Mouse (Mus musculus): ENCODE results near the gene Sgo2a. TPM values are rescaled to one million over a fixed set of nuclear protein-coding genes. Genes with fewer than 3 reads are reported as not detected.
"Not testable (repeated sequence)": the region's sequence is repeated elsewhere in the genome, so short reads cannot be mapped to it uniquely, and the experiment has no call there.

Sgo2a gene
- total RNA-seq, 2 experiments from 2014 or later: 0.13 to 0.56 TPM

DNA sequence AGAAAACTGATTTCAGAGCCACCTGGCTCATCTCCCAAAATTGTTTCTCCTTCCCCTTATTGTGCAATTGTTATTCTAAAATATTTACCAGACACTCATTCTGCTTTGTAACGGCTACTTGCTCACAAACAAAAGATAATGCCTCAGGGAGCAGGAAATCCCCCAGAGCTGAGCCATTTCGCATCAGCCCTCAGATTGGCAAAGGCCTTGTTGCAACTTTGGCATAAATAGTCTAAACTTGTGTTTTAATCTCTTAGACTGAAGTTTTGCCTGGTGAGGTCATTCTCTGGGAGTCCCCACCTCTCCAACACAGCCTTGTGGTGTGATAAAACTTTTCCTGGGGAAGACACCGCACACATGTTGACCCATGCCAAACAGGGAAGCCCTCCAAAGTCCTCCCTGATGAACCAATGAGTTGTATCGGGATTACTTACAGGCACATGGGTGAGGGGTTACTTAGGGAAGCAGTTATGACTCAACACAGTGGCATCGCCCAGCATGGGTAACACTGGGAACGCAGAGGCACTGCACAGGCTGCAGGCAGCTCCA is 6.6 kb upstream of the Sgo2a start:
- peak; percentile 34 for DNase-seq
- intact Hi-C loops (cut with DNase I): no loop called here
- TF ChIP-seq CTCF (IDR thresholded peaks at IDR 0.05): no peak
- H3K4me3 ChIP-seq: no peak overlapping the region
- H3K27ac ChIP-seq: peak overlapping the region; percentile 56; the same call in 1 of the 2 replicates

GRCm38 (mm10) chr1:57991277-57991676 is 4.5 kb upstream of the Sgo2a start:
- H3K4me3 ChIP-seq: no peak overlapping the region
- intact Hi-C loops (cut with DNase I): no loop called here
- no peak for DNase-seq
- H3K27ac ChIP-seq: no peak overlapping the region
- TF ChIP-seq CTCF (IDR thresholded peaks at IDR 0.05): no peak

DNA sequence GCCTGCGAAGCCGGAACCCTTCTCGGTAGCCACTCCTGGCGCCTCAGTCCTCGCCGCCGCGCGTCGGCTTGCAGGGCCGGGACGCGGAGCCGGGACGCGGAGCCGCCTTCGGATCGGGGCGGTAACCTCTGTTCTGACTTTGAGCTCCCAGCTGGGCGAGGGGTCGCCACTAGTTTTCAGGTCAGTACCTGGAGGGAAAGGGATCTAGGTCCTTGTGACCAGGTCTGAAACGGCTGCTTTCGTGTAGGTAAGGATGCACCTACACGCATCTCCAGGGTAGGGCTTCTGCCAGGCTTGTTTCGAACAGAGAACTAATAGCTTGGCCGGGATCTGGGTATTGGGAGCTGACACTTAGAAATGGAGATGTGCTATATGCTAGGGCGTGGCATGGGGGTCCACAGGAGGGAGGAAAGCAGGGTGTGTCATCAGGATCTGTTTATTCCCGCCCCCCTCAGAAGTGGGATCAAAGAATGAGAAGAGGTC is 403 bp downstream of the Sgo2a start:
- Histone ChIP-seq H3K27ac (peak overlapping the region; percentile 66), H3K4me3 (peak overlapping the region; percentile 82)
- intact Hi-C loops (cut with DNase I): no loop called here
- TF ChIP-seq CTCF (IDR thresholded peaks at IDR 0.05): no peak
- no peak for DNase-seq

GRCm38 (mm10) chr1:57998146-57998545 is 2.4 kb downstream of the Sgo2a start:
- no peak overlapping the region for H3K27ac ChIP-seq
- TF ChIP-seq CTCF (IDR thresholded peaks at IDR 0.05): no peak
- intact Hi-C loops (cut with DNase I): no loop called here
- no peak overlapping the region for H3K4me3 ChIP-seq
- DNase-seq: no peak

- DNase-seq; H3K27ac ChIP-seq; H3K4me3 ChIP-seq; intact Hi-C loops (cut with DNase I): not testable (repeated sequence)
Measured at GRCm38 (mm10) chr1:58006388-58006787, 10.6 kb downstream of the Sgo2a start.

DNA sequence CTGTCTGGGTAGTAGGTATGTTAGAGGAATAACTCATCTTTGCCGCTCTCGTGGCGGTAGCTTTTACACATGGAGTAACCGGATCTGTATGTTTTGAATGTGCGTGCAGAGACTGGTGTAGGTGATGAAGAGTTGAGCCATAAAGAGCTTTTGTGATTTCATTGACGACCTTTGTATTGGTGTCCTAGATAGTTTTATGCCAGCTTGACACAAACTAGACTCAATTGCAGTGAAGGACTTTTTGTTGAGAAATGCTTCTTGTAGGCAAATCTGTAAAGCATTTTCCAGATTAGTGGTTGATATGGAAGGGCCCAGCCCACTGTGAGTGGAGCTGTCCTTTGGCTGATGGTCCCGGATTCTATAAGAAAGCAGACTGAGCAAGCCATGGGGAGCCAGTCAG is 23.1 kb downstream of the Sgo2a start, which contains the start of gene Kctd18:
TSS of gene Kctd18 (minus strand) at position 101 of the 400 bp plus-strand sequence.
- no peak for TF ChIP-seq CTCF (IDR thresholded peaks at IDR 0.05)
- Histone ChIP-seq H3K27ac (no peak within 1 kb of the TSS), H3K4me3 (no peak within 1 kb of the TSS)
- intact Hi-C loops (cut with DNase I): no loop called here
- no peak for DNase-seq

- no peak overlapping the region for H3K27ac ChIP-seq
- no peak overlapping the region for H3K4me3 ChIP-seq
- intact Hi-C loops (cut with DNase I): no loop called here
- TF ChIP-seq CTCF (IDR thresholded peaks at IDR 0.05): no peak
- DNase-seq: no peak
Measured at GRCm38 (mm10) chr1:58027707-58028106, 31.9 kb downstream of the Sgo2a start.

DNA sequence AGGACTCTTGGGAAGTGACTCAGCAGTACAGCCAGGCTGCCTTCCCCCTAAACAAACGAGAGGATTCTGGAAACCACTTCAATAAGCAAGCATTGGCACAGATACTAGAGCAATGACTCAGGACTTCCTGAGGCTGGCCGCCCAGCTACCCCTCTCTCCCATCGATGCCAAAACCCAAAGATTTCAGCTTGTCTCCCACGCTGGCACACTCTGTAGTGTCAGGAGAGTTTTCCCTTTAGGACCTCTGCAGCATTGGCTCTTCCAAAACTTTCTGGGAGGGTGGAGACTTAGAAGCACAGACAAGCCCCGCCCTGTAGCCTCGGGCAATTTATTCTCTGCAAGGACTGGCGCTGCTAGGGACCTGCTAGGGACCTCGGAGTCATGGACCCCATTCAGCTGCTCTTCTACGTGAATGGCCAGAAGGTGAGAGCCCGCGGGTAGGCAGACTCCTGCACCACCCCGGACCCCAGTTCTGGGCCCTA is 33.9 kb downstream of the Sgo2a start, which contains the start of gene Aox1:
TSS of gene Aox1 (plus strand) at position 296 of the 482 bp plus-strand sequence.
- intact Hi-C loops (cut with DNase I): loop anchor here (2.0 kb wide), 1 partner anchor 601 kb away; no protein-coding TSS in a partner anchor
- Histone ChIP-seq H3K4me3 (peak within 1 kb of the TSS; percentile 87), H3K27ac (peak within 1 kb of the TSS; percentile 94)
- peak; percentile 83 for DNase-seq
- TF ChIP-seq CTCF (IDR thresholded peaks at IDR 0.05): no peak

GRCm38 (mm10) chr1:58030156-58030871 is 34.5 kb downstream of the Sgo2a start:
- peak overlapping the region; percentile 87 for H3K4me3 ChIP-seq
- intact Hi-C loops (cut with DNase I): loop anchor here (2.0 kb wide), 1 partner anchor 602 kb away; no protein-coding TSS in a partner anchor

GRCm38 (mm10) chr1:58031160-58031769 is 35.5 kb downstream of the Sgo2a start:
- intact Hi-C loops (cut with DNase I): loop anchor here (2.0 kb wide), 1 partner anchor 602 kb away; no protein-coding TSS in a partner anchor
- Histone ChIP-seq H3K4me3 (peak overlapping the region; percentile 87), H3K27ac (peak overlapping the region; percentile 94)
- TF ChIP-seq CTCF (IDR thresholded peaks at IDR 0.05): peak; percentile 79
- DNase-seq: peak; percentile 75

More at GRCm38 (mm10) chr1:58030156-58030871, 34.5 kb downstream of the Sgo2a start:
- H3K27ac ChIP-seq: peak overlapping the region; percentile 94
- TF ChIP-seq CTCF (IDR thresholded peaks at IDR 0.05): no peak
- peak; percentile 88 for DNase-seq

DNA sequence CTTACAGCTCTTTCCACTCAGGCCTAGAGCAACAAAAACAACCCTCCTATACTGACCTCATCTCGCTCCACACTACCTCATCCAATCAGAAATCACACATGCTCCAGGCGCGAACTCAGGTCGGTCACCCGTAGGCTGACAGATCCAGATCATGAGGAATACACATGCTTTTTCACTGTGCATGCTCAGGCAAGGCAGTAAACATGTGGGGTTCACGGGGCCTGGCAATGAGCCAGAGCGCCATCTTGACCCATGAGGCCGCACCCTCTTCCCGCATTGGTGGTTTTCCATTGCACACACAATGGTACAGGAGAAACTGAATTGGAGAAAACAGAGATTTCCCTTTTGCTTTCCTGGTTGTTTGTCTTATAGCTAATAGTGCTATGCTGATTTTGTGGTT is 41.5 kb downstream of the Sgo2a start:
- H3K27ac ChIP-seq; intact Hi-C loops (cut with DNase I); DNase-seq; H3K4me3 ChIP-seq: not testable (repeated sequence)

GRCm38 (mm10) chr1:58045076-58045475 is 49.3 kb downstream of the Sgo2a start:
- intact Hi-C loops (cut with DNase I): no loop called here
- DNase-seq: no peak
- Histone ChIP-seq H3K4me3 (no peak overlapping the region), H3K27ac (no peak overlapping the region)
- no peak for TF ChIP-seq CTCF (IDR thresholded peaks at IDR 0.05)

GRCm38 (mm10) chr1:58045546-58045945 is 49.8 kb downstream of the Sgo2a start:
- intact Hi-C loops (cut with DNase I): no loop called here
- no peak overlapping the region for H3K4me3 ChIP-seq
- no peak overlapping the region for H3K27ac ChIP-seq
- no peak for DNase-seq
- TF ChIP-seq CTCF (IDR thresholded peaks at IDR 0.05): no peak
